Mouse (Mus musculus): ENCODE measurements at regions not wholly inside any gene's neighbourhood (a gene's known extent, or its start where the extent isn't known, plus 50 kb on each side); places are given as distances from the start of the nearest gene placed in this dataset.
A peak's percentile ranks its signal among the peaks of the same experiment; 100 is the strongest.

GRCm38 (mm10) chr13:25401936-25402504, 131.7 kb upstream of the Nrsn1 start:
- 0 out of 2 replicates have a peak, but pooled peaks cover 4% of the 10 kb centered on the region for H3K4me1 ChIP-seq (ENCODE audit: insufficient read depth, low read length)
- H3K27ac ChIP-seq (ENCODE audit: low read depth, low read length) = peak overlapping the region; percentile 52; the same call in 1 of the 2 replicates
- 28% methylated on average over 9 of the region's 9 CpGs for WGBS
- H3K9me3 ChIP-seq (ENCODE audit: low read length) = no peaks in the 10 kb centered on the region
- peak; percentile 79 for DNase-seq (ENCODE audit: low spot score)
- ATAC-seq (ENCODE audit: low FRiP score) = peak; percentile 52
- H3K36me3 ChIP-seq (ENCODE audit: insufficient read depth, low read length) = no peaks in the 10 kb centered on the region
- H3K4me2 ChIP-seq (ENCODE audit: low read depth, low read length, poor library complexity, severe bottlenecking) = no peak overlapping the region
- peak; percentile 67 for TF ChIP-seq CTCF (IDR thresholded peaks at IDR 0.05)
- no peak overlapping the region for H3K4me3 ChIP-seq (ENCODE audit: low read depth, low read length)
- H3K27me3 ChIP-seq (ENCODE audit: insufficient read depth, low read length) = no peaks in the 10 kb centered on the region
- H3K9ac ChIP-seq (replicated peaks; ENCODE audit: low read length, poor library complexity, severe bottlenecking) = no peak overlapping the region

- no peak for ATAC-seq (ENCODE audit: low FRiP score)
- no peaks in the 10 kb centered on the region for H3K36me3 ChIP-seq (ENCODE audit: insufficient read depth, low read length)
Measured at GRCm38 (mm10) chr13:25392770-25393290, 122.5 kb upstream of the Nrsn1 start.

GRCm38 (mm10) chr13:25362627-25362967, 92.3 kb upstream of the Nrsn1 start:
- ATAC-seq (ENCODE audit: low FRiP score) (no peak; the same call in 1 of the 2 replicates), DNase-seq (ENCODE audit: low spot score) (no peak)
- no peaks in the 10 kb centered on the region for H3K27me3 ChIP-seq (ENCODE audit: insufficient read depth, low read length)
- no peaks in the 10 kb centered on the region for H3K9me3 ChIP-seq (ENCODE audit: low read length)
- WGBS = 36% methylated on average over 4 of the region's 4 CpGs
- H3K4me1 ChIP-seq (ENCODE audit: insufficient read depth, low read length) = 0 out of 2 replicates have a peak, but pooled peaks cover 7% of the 10 kb centered on the region
- no peaks in the 10 kb centered on the region for H3K36me3 ChIP-seq (ENCODE audit: insufficient read depth, low read length)
- no peak for TF ChIP-seq CTCF (IDR thresholded peaks at IDR 0.05)
- H3K27ac ChIP-seq (ENCODE audit: low read depth, low read length) = peak overlapping the region; percentile 51
- H3K4me2 ChIP-seq (ENCODE audit: low read depth, low read length, poor library complexity, severe bottlenecking) = no peak overlapping the region
- H3K4me3 ChIP-seq (ENCODE audit: low read depth, low read length) = no peak overlapping the region
- no peak overlapping the region for H3K9ac ChIP-seq (replicated peaks; ENCODE audit: low read length, poor library complexity, severe bottlenecking)

More at GRCm38 (mm10) chr13:25392770-25393290, 122.5 kb upstream of the Nrsn1 start:
- H3K4me3 ChIP-seq (ENCODE audit: low read depth, low read length) = no peak overlapping the region
- no peak for DNase-seq (ENCODE audit: low spot score)
- no peaks in the 10 kb centered on the region for H3K4me1 ChIP-seq (ENCODE audit: insufficient read depth, low read length)
- no peak overlapping the region for H3K27ac ChIP-seq (ENCODE audit: low read depth, low read length)
- no peaks in the 10 kb centered on the region for H3K9me3 ChIP-seq (ENCODE audit: low read length)
- H3K9ac ChIP-seq (replicated peaks; ENCODE audit: low read length, poor library complexity, severe bottlenecking) = no peak overlapping the region
- H3K4me2 ChIP-seq (ENCODE audit: low read depth, low read length, poor library complexity, severe bottlenecking) = no peak overlapping the region
- 76% methylated on average over 5 of the region's 5 CpGs for WGBS
- no peaks in the 10 kb centered on the region for H3K27me3 ChIP-seq (ENCODE audit: insufficient read depth, low read length)
- TF ChIP-seq CTCF (IDR thresholded peaks at IDR 0.05) = no peak

GRCm38 (mm10) chr13:25361850-25362626, 91.7 kb upstream of the Nrsn1 start:
- WGBS = 14% methylated on average over 7 of the region's 7 CpGs
- Histone ChIP-seq H3K36me3 (ENCODE audit: insufficient read depth, low read length) (no peaks in the 10 kb centered on the region), H3K4me3 (ENCODE audit: low read depth, low read length) (no peak overlapping the region), H3K27me3 (ENCODE audit: insufficient read depth, low read length) (no peaks in the 10 kb centered on the region), H3K4me1 (ENCODE audit: insufficient read depth, low read length) (0 out of 2 replicates have a peak, but pooled peaks cover 7% of the 10 kb centered on the region), H3K9ac (replicated peaks; ENCODE audit: low read length, poor library complexity, severe bottlenecking) (no peak overlapping the region), H3K4me2 (ENCODE audit: low read depth, low read length, poor library complexity, severe bottlenecking) (no peak overlapping the region), H3K9me3 (ENCODE audit: low read length) (no peaks in the 10 kb centered on the region), H3K27ac (ENCODE audit: low read depth, low read length) (peak overlapping the region; percentile 51; the same call in 1 of the 2 replicates)
- peak; percentile 79 for ATAC-seq (ENCODE audit: low FRiP score)
- peak; percentile 66 for DNase-seq (ENCODE audit: low spot score)
- TF ChIP-seq CTCF (IDR thresholded peaks at IDR 0.05) = no peak

- DNase-seq (ENCODE audit: low spot score) = no peak
- no peaks in the 10 kb centered on the region for H3K4me1 ChIP-seq (ENCODE audit: insufficient read depth, low read length)
- no peak for TF ChIP-seq CTCF (IDR thresholded peaks at IDR 0.05)
- no peaks in the 10 kb centered on the region for H3K9me3 ChIP-seq (ENCODE audit: low read length)
- H3K9ac ChIP-seq (replicated peaks; ENCODE audit: low read length, poor library complexity, severe bottlenecking) = no peak overlapping the region
- no peaks in the 10 kb centered on the region for H3K27me3 ChIP-seq (ENCODE audit: insufficient read depth, low read length)
- 47% methylated on average over 5 of the region's 5 CpGs for WGBS
- H3K4me3 ChIP-seq (ENCODE audit: low read depth, low read length) = no peak overlapping the region
- H3K27ac ChIP-seq (ENCODE audit: low read depth, low read length) = no peak overlapping the region
- H3K36me3 ChIP-seq (ENCODE audit: insufficient read depth, low read length) = no peaks in the 10 kb centered on the region
- H3K4me2 ChIP-seq (ENCODE audit: low read depth, low read length, poor library complexity, severe bottlenecking) = no peak overlapping the region
- no peak for ATAC-seq (ENCODE audit: low FRiP score)
Measured at GRCm38 (mm10) chr13:25347558-25347957, 77.3 kb upstream of the Nrsn1 start.

- DNase-seq (ENCODE audit: low spot score) (no peak), ATAC-seq (ENCODE audit: low FRiP score) (no peak)
- no peaks in the 10 kb centered on the region for H3K27me3 ChIP-seq (ENCODE audit: insufficient read depth, low read length)
- WGBS = 70% methylated on average over 6 of the region's 6 CpGs
- no peak overlapping the region for H3K9ac ChIP-seq (replicated peaks; ENCODE audit: low read length, poor library complexity, severe bottlenecking)
- no peaks in the 10 kb centered on the region for H3K4me1 ChIP-seq (ENCODE audit: insufficient read depth, low read length)
- H3K9me3 ChIP-seq (ENCODE audit: low read length) = no peaks in the 10 kb centered on the region
- H3K4me2 ChIP-seq (ENCODE audit: low read depth, low read length, poor library complexity, severe bottlenecking) = no peak overlapping the region
- H3K36me3 ChIP-seq (ENCODE audit: insufficient read depth, low read length) = no peaks in the 10 kb centered on the region
- no peak overlapping the region for H3K4me3 ChIP-seq (ENCODE audit: low read depth, low read length)
- TF ChIP-seq CTCF (IDR thresholded peaks at IDR 0.05) = no peak
- no peak overlapping the region for H3K27ac ChIP-seq (ENCODE audit: low read depth, low read length)
Measured at GRCm38 (mm10) chr13:25343309-25343708, 73.0 kb upstream of the Nrsn1 start.

Data from midbrain, postnatal 0 days (tissue).